Mouse (Mus musculus) ES-Bruce4 (cell line): ENCODE data around the gene Leprot. TPM values are rescaled to one million over a fixed set of nuclear protein-coding genes. Genes with fewer than 3 reads are reported as not detected.
A peak's percentile ranks its signal among the peaks of the same experiment; 100 is the strongest.

Source experiments
- H3K27ac ChIP-seq: 2 replicates; pipeline ENCODE4 v1.5.1; 2012; ENCODE audit warnings: low read length, inconsistent platforms; ENCODE audit not compliant: insufficient read depth
- H3K27me3 ChIP-seq: 2 replicates; pipeline ENCODE4 v1.6.1; 2012; ENCODE audit warnings: mild to moderate bottlenecking, low read length, inconsistent platforms; ENCODE audit not compliant: control insufficient read depth, poor library complexity, insufficient read depth, severe bottlenecking
- H3K36me3 ChIP-seq: 2 replicates; pipeline ENCODE4 v1.6.1; 2012; ENCODE audit warnings: inconsistent platforms, mild to moderate bottlenecking, low read length, moderate library complexity; ENCODE audit not compliant: control insufficient read depth, poor library complexity, insufficient read depth, severe bottlenecking
- H3K4me1 ChIP-seq: one replicate; pipeline ENCODE4 v1.8.1; 2011; ENCODE audit warnings: low read length; ENCODE audit not compliant: control insufficient read depth, insufficient read depth
- H3K4me3 ChIP-seq: 2 replicates; pipeline ENCODE4 v1.5.1; 2011; ENCODE audit warnings: low read depth, mild to moderate bottlenecking, low read length
- H3K9ac ChIP-seq: 2 replicates; pipeline ENCODE4 v1.6.1; 2012; ENCODE audit warnings: low read depth, mild to moderate bottlenecking, inconsistent platforms; ENCODE audit not compliant: poor library complexity, severe bottlenecking
- H3K9me3 ChIP-seq: replicated peaks from 2 replicates; pipeline ENCODE4 v1.6.1; 2012; ENCODE audit warnings: mild to moderate bottlenecking, low read length, inconsistent platforms; ENCODE audit not compliant: control insufficient read depth, poor library complexity, insufficient read depth, severe bottlenecking
- CTCF ChIP-seq: IDR thresholded peaks from one replicate; pipeline ENCODE4 v1.8.1; 2011; ENCODE audit warnings: low read depth, low read length
- EP300 ChIP-seq: IDR thresholded peaks from 2 replicates; pipeline ENCODE4 v1.6.1; 2011; ENCODE audit warnings: low read depth, low read length; ENCODE audit not compliant: insufficient read depth
- POLR2A ChIP-seq: IDR thresholded peaks from one replicate; pipeline ENCODE4 v1.8.1; 2011; ENCODE audit warnings: low read length; ENCODE audit not compliant: insufficient read depth
- polyA plus RNA-seq: library from polyadenylated mRNA; stranded (reverse); fragments of >200 nt; gene quantifications from 2 replicates; pipeline ENCODE4 v1.2.4, GENCODE M21; 2011; ENCODE audit warnings: low read depth; ENCODE audit not compliant: missing spikeins, insufficient read depth, insufficient read length

Leprot gene
- polyA plus RNA-seq, 1 experiment: 57.7 TPM

GRCm38 (mm10) chr4:101643216-101643615, 4.3 kb upstream of the Leprot start:
- H3K36me3 ChIP-seq: peaks cover 3% of the 10 kb centered on the region; the same call in 1 of the 2 replicates
- no peak overlapping the region for H3K4me3 ChIP-seq
- no peak overlapping the region for H3K9ac ChIP-seq
- H3K27me3 ChIP-seq: no peaks in the 10 kb centered on the region
- H3K9me3 ChIP-seq: no peaks in the 10 kb centered on the region
- H3K27ac ChIP-seq: no peak overlapping the region
- no peak for TF ChIP-seq CTCF
- no peak for TF ChIP-seq EP300
- H3K4me1 ChIP-seq: no peaks in the 10 kb centered on the region

GRCm38 (mm10) chr4:101646857-101647195, 692 bp upstream of the Leprot start:
- H3K4me3 ChIP-seq: peak overlapping the region; percentile 97
- H3K27ac ChIP-seq: 0 out of 2 replicates have a peak overlapping the region, but pooled peaks have one; percentile 29
- no peaks in the 10 kb centered on the region for H3K36me3 ChIP-seq
- H3K4me1 ChIP-seq: peaks cover 2% of the 10 kb centered on the region
- H3K27me3 ChIP-seq: no peaks in the 10 kb centered on the region
- no peaks in the 10 kb centered on the region for H3K9me3 ChIP-seq
- TF ChIP-seq POLR2A (no peak), CTCF (no peak), EP300 (no peak)
- H3K9ac ChIP-seq: peak overlapping the region; percentile 60

GRCm38 (mm10) chr4:101647976-101648642, 591 bp downstream of the Leprot start:
- Histone ChIP-seq H3K4me1 (peaks cover 2% of the 10 kb centered on the region), H3K9ac (peak overlapping the region; percentile 92), H3K4me3 (peak overlapping the region; percentile 90), H3K27ac (peak overlapping the region; percentile 47), H3K27me3 (no peaks in the 10 kb centered on the region), H3K36me3 (no peaks in the 10 kb centered on the region), H3K9me3 (no peaks in the 10 kb centered on the region)
- TF ChIP-seq EP300 (no peak), CTCF (no peak), POLR2A (no peak)

- H3K9ac ChIP-seq: peak overlapping the region; percentile 92
These were observed 1.2 kb downstream of the Leprot start for GRCm38 (mm10) chr4:101648745-101649144.

GRCm38 (mm10) chr4:101650961-101651360, 3.4 kb downstream of the Leprot start:
- Histone ChIP-seq H3K9me3 (no peaks in the 10 kb centered on the region), H3K4me1 (peaks cover 2% of the 10 kb centered on the region), H3K4me3 (no peak overlapping the region), H3K9ac (no peak overlapping the region), H3K27ac (no peak overlapping the region), H3K36me3 (no peaks in the 10 kb centered on the region), H3K27me3 (no peaks in the 10 kb centered on the region)
- no peak for TF ChIP-seq CTCF
- no peak for TF ChIP-seq EP300
- TF ChIP-seq POLR2A: no peak

More at GRCm38 (mm10) chr4:101648745-101649144, 1.2 kb downstream of the Leprot start:
- Histone ChIP-seq H3K4me1 (peaks cover 2% of the 10 kb centered on the region), H3K36me3 (no peaks in the 10 kb centered on the region), H3K27me3 (no peaks in the 10 kb centered on the region), H3K27ac (no peak overlapping the region), H3K4me3 (no peak overlapping the region), H3K9me3 (no peaks in the 10 kb centered on the region)
- no peak for TF ChIP-seq POLR2A
- no peak for TF ChIP-seq EP300
- TF ChIP-seq CTCF: no peak

GRCm38 (mm10) chr4:101654256-101654655, 6.7 kb downstream of the Leprot start:
- no peak overlapping the region for H3K9ac ChIP-seq
- no peak overlapping the region for H3K27ac ChIP-seq
- no peaks in the 10 kb centered on the region for H3K4me1 ChIP-seq
- H3K9me3 ChIP-seq: no peaks in the 10 kb centered on the region
- H3K27me3 ChIP-seq: no peaks in the 10 kb centered on the region
- no peak for TF ChIP-seq CTCF
- H3K36me3 ChIP-seq: peaks cover 4% of the 10 kb centered on the region; the same call in 1 of the 2 replicates
- H3K4me3 ChIP-seq: no peak overlapping the region
